Mouse (Mus musculus): ENCODE measurements around the gene Porcn. TPM values are rescaled to one million over a fixed set of nuclear protein-coding genes. Genes with fewer than 3 reads are reported as not detected.

Gene Porcn
- total RNA-seq (2021), result 1 to 10 TPM; 3.6 to 4.3 TPM
- long read RNA-seq, experiment 1, partial matches to known transcripts, result 1 of 1 reads
- long read RNA-seq, experiment 1, other reads (novel, unspliced or antisense), result 0 of 1 reads
- long read RNA-seq, experiment 2, result 0 reads

- DNase-seq, result peak; percentile 80
Measured at GRCm38 (mm10) chrX:8206015-8206693, at the start of gene Porcn. Gene Porcn, minus strand, starts transcription at chrX:8206525.

- DNase-seq, result no peak
Measured at GRCm38 (mm10) chrX:8255807-8256206, 49.5 kb upstream of the Porcn start.

- no peak for DNase-seq
Measured at GRCm38 (mm10) chrX:8253711-8254110, 47.4 kb upstream of the Porcn start.

- peak; percentile 74 for DNase-seq
Measured at GRCm38 (mm10) chrX:8252334-8253285, 46.3 kb upstream of the Porcn start, which contains the start of gene Ftsj1. Gene Ftsj1, minus strand, starts transcription at chrX:8252406.

GRCm38 (mm10) chrX:8251789-8252333 is 45.5 kb upstream of the Porcn start:
- DNase-seq, result no peak

GRCm38 (mm10) chrX:8248542-8249120 is 42.3 kb upstream of the Porcn start:
- DNase-seq, result no peak

GRCm38 (mm10) chrX:8247680-8248079 is 41.4 kb upstream of the Porcn start:
- no peak for DNase-seq

GRCm38 (mm10) chrX:8238804-8239395 is 32.6 kb upstream of the Porcn start:
- DNase-seq, result no peak

- no peak for DNase-seq
Measured at GRCm38 (mm10) chrX:8236704-8237103, 30.4 kb upstream of the Porcn start.

- no peak for DNase-seq
Measured at GRCm38 (mm10) chrX:8233602-8234001, 27.3 kb upstream of the Porcn start.

GRCm38 (mm10) chrX:8230272-8230671 is 23.9 kb upstream of the Porcn start:
- no peak for DNase-seq

GRCm38 (mm10) chrX:8223473-8223872 is 17.1 kb upstream of the Porcn start:
- DNase-seq, result no peak

GRCm38 (mm10) chrX:8222678-8223421 is 16.5 kb upstream of the Porcn start:
- no peak for DNase-seq

GRCm38 (mm10) chrX:8222296-8222677 is 16.0 kb upstream of the Porcn start:
- no peak for DNase-seq

GRCm38 (mm10) chrX:8219651-8220050 is 13.3 kb upstream of the Porcn start:
- DNase-seq, result no peak

GRCm38 (mm10) chrX:8218114-8218513 is 11.8 kb upstream of the Porcn start:
- no peak for DNase-seq

GRCm38 (mm10) chrX:8217383-8217782 is 11.1 kb upstream of the Porcn start:
- DNase-seq, result no peak

GRCm38 (mm10) chrX:8211490-8212207 is 5.3 kb upstream of the Porcn start:
- no peak for DNase-seq

- DNase-seq, result no peak
Measured at GRCm38 (mm10) chrX:8209720-8210119, 3.4 kb upstream of the Porcn start.

- no peak for DNase-seq
Measured at GRCm38 (mm10) chrX:8207224-8207623, 899 bp upstream of the Porcn start.

All from gastrocnemius, postnatal 25 days (tissue).